Mouse (Mus musculus) cerebellum, adult 2 months (tissue): ENCODE results near the gene Asb5. TPM values are rescaled to one million over a fixed set of nuclear protein-coding genes. Genes with fewer than 3 reads are reported as not detected.
"Not testable (repeated sequence)": the region's sequence is repeated elsewhere in the genome, so short reads cannot be mapped to it uniquely, and the experiment has no call there.

Experiments
- DNase-seq, 2 experiments: peaks; one replicate each; pipeline ENCODE4 v3.0.0; 2021
- H3K27ac ChIP-seq: fragments of 200-500 bp; 2 replicates; pipeline ENCODE4 v1.5.1; 2012; ENCODE audit warnings: low read length, control low read depth, inconsistent platforms; ENCODE audit not compliant: insufficient read depth
- H3K27me3 ChIP-seq: fragments of 200-500 bp; 2 replicates; pipeline ENCODE4 v1.6.1; 2012; ENCODE audit warnings: inconsistent platforms, mild to moderate bottlenecking, low read length, moderate library complexity; ENCODE audit not compliant: control insufficient read depth, insufficient read depth
- H3K4me1 ChIP-seq: fragments of 200-500 bp; 2 replicates; pipeline ENCODE4 v1.6.1; 2011; ENCODE audit warnings: low read length; ENCODE audit not compliant: control insufficient read depth, insufficient read depth
- H3K4me3 ChIP-seq: fragments of 200-500 bp; replicated peaks from 2 replicates; pipeline ENCODE3; 2011; ENCODE audit warnings: mild to moderate bottlenecking, low read depth, low read length, control low read depth; ENCODE audit not compliant: insufficient read depth
- CTCF ChIP-seq: fragments of 200-500 bp; IDR thresholded peaks from 2 replicates; pipeline ENCODE4 v1.5.1; 2011; ENCODE audit warnings: low read depth, mild to moderate bottlenecking, control low read depth, low read length, moderate library complexity, borderline replicate concordance; ENCODE audit not compliant: insufficient read depth
- POLR2A ChIP-seq: fragments of 200-500 bp; IDR thresholded peaks from 2 replicates; pipeline ENCODE4 v1.6.1; 2011; ENCODE audit warnings: low read length, control low read depth, borderline replicate concordance; ENCODE audit not compliant: insufficient read depth
- WGBS: fragments of 180-500 bp; shearing (Covaris S2); methylation state at CpG from one replicate; pipeline ENCODE4 v1.1.7; 2018; 5-methylcytosine and 5-hydroxymethylcytosine counted together
- polyA plus RNA-seq: library from polyadenylated mRNA; depleted of rRNA; stranded (reverse); fragments of >200 nt; gene quantifications from 2 replicates; pipeline ENCODE4 v1.2.3, GENCODE M21; 2012; rRNA removed

Gene Asb5
- polyA plus RNA-seq, 1 experiment, result 1.1 TPM

DNA sequence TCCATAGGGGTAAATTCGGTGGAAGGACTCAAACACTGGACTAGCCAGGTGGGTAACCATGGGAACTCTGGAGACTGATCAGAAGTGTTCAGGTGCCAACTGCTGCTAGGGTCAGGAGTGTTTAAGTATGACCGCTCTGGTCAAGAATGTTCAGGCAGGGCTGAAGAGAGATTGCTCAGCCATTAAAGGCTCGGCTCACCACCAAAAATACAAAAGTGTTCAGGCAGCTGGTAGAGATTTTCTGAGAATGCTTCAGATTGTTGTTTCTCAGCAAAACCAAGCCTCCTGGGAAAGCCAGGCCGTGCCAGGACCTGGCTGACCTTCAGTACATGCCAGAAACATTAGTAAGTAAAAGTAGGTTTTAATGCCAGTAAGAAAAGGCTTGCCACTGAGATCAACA, 80.9 kb downstream of the Asb5 start:
- 15% methylated on average over 4 of the region's 4 CpGs for WGBS
- no peak overlapping the region for H3K27ac ChIP-seq
- no peak overlapping the region for H3K4me3 ChIP-seq
- TF ChIP-seq POLR2A, result no peak
- TF ChIP-seq CTCF, result no peak
- H3K4me1 ChIP-seq, result 0 out of 2 replicates have a peak, but pooled peaks cover 2% of the 10 kb centered on the region
- DNase-seq, result no peak
- H3K27me3 ChIP-seq, result no peaks in the 10 kb centered on the region

DNA sequence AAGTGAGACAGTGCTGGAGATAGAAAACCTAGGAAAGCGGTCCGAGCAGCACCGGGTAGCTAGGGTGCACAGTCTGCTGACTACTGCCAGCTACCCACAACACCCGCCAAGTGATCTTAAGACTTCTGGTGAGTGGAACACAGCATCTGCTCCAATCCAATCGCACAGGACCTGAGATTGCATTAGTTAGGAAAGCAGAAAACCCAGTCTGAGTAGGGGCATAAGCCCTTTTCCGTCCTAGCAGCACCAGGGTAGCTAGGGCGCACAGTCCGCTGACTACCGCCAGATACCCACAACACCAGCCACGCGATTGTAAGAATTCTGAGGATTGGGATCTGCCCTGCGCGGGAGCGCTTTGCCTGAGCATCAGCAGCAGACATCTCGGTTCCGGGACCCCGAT, 87.3 kb downstream of the Asb5 start:
- not testable (repeated sequence) for H3K4me3 ChIP-seq, H3K27ac ChIP-seq, H3K27me3 ChIP-seq, H3K4me1 ChIP-seq, DNase-seq
- WGBS, result 90% methylated on average over 17 of the region's 17 CpGs

Other genes starting within 250 kb of the Asb5 start
- gene Spcs3, start 418 bp downstream of the Asb5 start, polyA plus RNA-seq, result 29.8 and 31.3 TPM in 2 replicates
- gene Spata4, start 71.2 kb downstream of the Asb5 start, polyA plus RNA-seq, result not detected in 2 replicates